8 mouse cellular contexts compared by ENCODE assay signal in genomic region chr10:46011916-46012596, GRCm38 (mm10).
DNase-seq lines count a peak whose midpoint lies in the region; ATAC-seq and TF ChIP-seq lines count a peak whose summit lies in the region.

No protein-coding gene starts in this region.

- peaks cover 25% of the 10 kb centered on the region for H3K27me3 ChIP-seq in Patski

- DNase-seq in Patski (ENCODE audit: low read depth, low spot score), result peak; percentile 1
- peak; percentile 24 to 60 for DNase-seq in cerebellum, postnatal 4 days (ENCODE audit: low spot score in 2 of 2)
- DNase-seq in heart, postnatal 10 days, result peak; percentile 21 to 39
- peak; percentile 45 to 47 for DNase-seq in kidney, postnatal 25 days
- no peak for DNase-seq in lung, adult 2 months
- DNase-seq in ovary, postnatal 36 days (ENCODE audit: low spot score), result peak; percentile 12
- DNase-seq in spleen, postnatal 4 days (ENCODE audit: low spot score in 2 of 2), result no peak

- H3K4me3 ChIP-seq in lung, adult 2 months (replicated peaks; ENCODE audit: extremely low read depth, low read depth, low read length), result no peak overlapping the region

- intact Hi-C loops in heart, postnatal 10 days (cut with DNase I), result no loop called here

- 20% methylated on average over 12 of the region's 12 CpGs for WGBS in lung, adult 2 months

- TF ChIP-seq POLR2A in lung, adult 2 months (IDR thresholded peaks at IDR 0.05; ENCODE audit: borderline replicate concordance, extremely low read depth, low read depth, low read length), result no peak

- H3K4me1 ChIP-seq in lung, adult 2 months (ENCODE audit: control insufficient read depth, insufficient read depth, low read length), result no peaks in the 10 kb centered on the region

- TF ChIP-seq CTCF in Patski (IDR thresholded peaks at IDR 0.05), result peak; percentile 91
- peak; percentile 75 for TF ChIP-seq CTCF in lung, adult 2 months (IDR thresholded peaks at IDR 0.05; ENCODE audit: insufficient read depth, low read length)

- CTCF ChIA-PET in Patski (lab: Charles Lee), result interaction anchor here (0.7 to 1.8 kb wide), 6 partner anchors 9 to 336 kb away, joined by 3 to 9 read pairs (median 3); no protein-coding TSS in a partner anchor

- in situ Hi-C loops in Patski (cut with MboI; ENCODE audit: low pct_unique_long_range_greater_than_20kb), result no loop called here

- peak; percentile 61 for ATAC-seq in CD4-positive, CD25-positive, alpha-beta regulatory T cell, adult 4 months
- peak; percentile 88 for ATAC-seq in Patski

- POLR2A ChIA-PET in Patski (lab: Charles Lee), result no interaction called here

Comparison
In these comparisons a context has a peak if more than half of its experiments do, and no peak if none do; other contexts are left out.
1. DNase-seq: peak in Patski (single experiment), cerebellum, postnatal 4 days (2 of 2), heart, postnatal 10 days (2 of 2), kidney, postnatal 25 days (2 of 2) and ovary, postnatal 36 days (single experiment); none in lung, adult 2 months (single experiment) and spleen, postnatal 4 days (0 of 2).